Mouse (Mus musculus) E14TG2a.4 (cell line): ENCODE data around the gene Cacng8.

Source experiments
- H3K27me3 ChIP-seq: 2 replicates; pipeline ENCODE4 v1.6.1; 2014; ENCODE audit warnings: low read length, control low read depth; ENCODE audit not compliant: insufficient read depth
- H3K36me3 ChIP-seq: 2 replicates; pipeline ENCODE4 v1.6.1; 2014; ENCODE audit warnings: low read length, control low read depth; ENCODE audit not compliant: insufficient read depth
- H3K4me1 ChIP-seq: replicated peaks from 2 replicates; pipeline ENCODE4 v1.6.1; 2014; ENCODE audit warnings: low read depth, low read length, control low read depth
- H3K4me3 ChIP-seq: replicated peaks from 2 replicates; pipeline ENCODE4 v1.5.1; 2014; ENCODE audit warnings: mild to moderate bottlenecking, low read length
- H3K9me3 ChIP-seq: 2 replicates; pipeline ENCODE4 v1.6.1; 2014; ENCODE audit warnings: low read length, control low read depth
- CTCF ChIP-seq: conservative IDR thresholded peaks from 2 replicates; pipeline ENCODE4 v1.5.1; 2014; ENCODE audit warnings: low read length
- NANOG ChIP-seq: IDR thresholded peaks from 2 replicates; pipeline ENCODE4 v1.6.1; 2014; ENCODE audit warnings: borderline replicate concordance, low read length, mixed read lengths
- POU5F1 ChIP-seq: IDR thresholded peaks from 2 replicates; pipeline ENCODE4 v1.6.1; 2014; ENCODE audit warnings: low read length, borderline replicate concordance

Cacng8 gene

GRCm38 (mm10) chr7:3390413-3391080 is at the start of gene Cacng8:
Cacng8 (plus strand) TSS chr7:3390683.
- peak within 1 kb of the TSS; percentile 56 for H3K4me3 ChIP-seq
- no peaks in the 10 kb centered on the region for H3K36me3 ChIP-seq
- TF ChIP-seq CTCF = no peak
- no peak for TF ChIP-seq NANOG
- TF ChIP-seq POU5F1 = no peak
- H3K9me3 ChIP-seq = no peaks in the 10 kb centered on the region
- H3K27me3 ChIP-seq = peaks cover 24% of the 10 kb centered on the region
- H3K4me1 ChIP-seq = peaks cover 53% of the 10 kb centered on the region

- Histone ChIP-seq H3K4me1 (peaks cover 51% of the 10 kb centered on the region), H3K9me3 (no peaks in the 10 kb centered on the region), H3K4me3 (no peak overlapping the region), H3K27me3 (no peaks in the 10 kb centered on the region), H3K36me3 (peaks cover 50% of the 10 kb centered on the region)
- no peak for TF ChIP-seq POU5F1
- TF ChIP-seq NANOG = no peak
- TF ChIP-seq CTCF = no peak
Observed at GRCm38 (mm10) chr7:3343861-3344260, 46.6 kb upstream of the Cacng8 start.

GRCm38 (mm10) chr7:3345301-3345700 is 45.2 kb upstream of the Cacng8 start:
- Histone ChIP-seq H3K9me3 (no peaks in the 10 kb centered on the region), H3K4me1 (peaks cover 57% of the 10 kb centered on the region), H3K4me3 (no peak overlapping the region), H3K36me3 (peaks cover 45% of the 10 kb centered on the region), H3K27me3 (no peaks in the 10 kb centered on the region)
- TF ChIP-seq CTCF = no peak
- TF ChIP-seq NANOG = no peak
- TF ChIP-seq POU5F1 = no peak

GRCm38 (mm10) chr7:3347366-3348287 is 42.9 kb upstream of the Cacng8 start:
- TF ChIP-seq CTCF (no peak), POU5F1 (peak; percentile 58; the same call in 1 of the 2 replicates), NANOG (peak; percentile 90)
- Histone ChIP-seq H3K9me3 (no peaks in the 10 kb centered on the region), H3K4me3 (peak overlapping the region; percentile 74), H3K36me3 (peaks cover 31% of the 10 kb centered on the region), H3K27me3 (no peaks in the 10 kb centered on the region), H3K4me1 (peaks cover 69% of the 10 kb centered on the region)

GRCm38 (mm10) chr7:3348326-3348725 is 42.2 kb upstream of the Cacng8 start:
- H3K4me1 ChIP-seq = peaks cover 72% of the 10 kb centered on the region
- H3K36me3 ChIP-seq = peaks cover 24% of the 10 kb centered on the region
- TF ChIP-seq NANOG = no peak
- TF ChIP-seq POU5F1 = no peak
- H3K4me3 ChIP-seq = 0 out of 2 replicates have a peak overlapping the region, but pooled peaks have one; percentile 1
- no peaks in the 10 kb centered on the region for H3K9me3 ChIP-seq
- H3K27me3 ChIP-seq = no peaks in the 10 kb centered on the region

GRCm38 (mm10) chr7:3349775-3350174 is 40.7 kb upstream of the Cacng8 start:
- no peak for TF ChIP-seq CTCF
- no peak for TF ChIP-seq POU5F1
- no peak for TF ChIP-seq NANOG
- Histone ChIP-seq H3K4me3 (peak overlapping the region; percentile 45), H3K4me1 (peaks cover 79% of the 10 kb centered on the region), H3K27me3 (no peaks in the 10 kb centered on the region), H3K36me3 (peaks cover 17% of the 10 kb centered on the region), H3K9me3 (no peaks in the 10 kb centered on the region)

GRCm38 (mm10) chr7:3351536-3351935 is 38.9 kb upstream of the Cacng8 start:
- TF ChIP-seq CTCF = 0 out of 2 replicates have a peak, but pooled peaks have one; percentile 8
- no peak for TF ChIP-seq NANOG
- no peak overlapping the region for H3K4me3 ChIP-seq
- peaks cover 79% of the 10 kb centered on the region for H3K4me1 ChIP-seq

GRCm38 (mm10) chr7:3354850-3355249 is 35.6 kb upstream of the Cacng8 start:
- no peaks in the 10 kb centered on the region for H3K27me3 ChIP-seq
- peaks cover 67% of the 10 kb centered on the region for H3K4me1 ChIP-seq
- peaks cover 15% of the 10 kb centered on the region for H3K36me3 ChIP-seq
- TF ChIP-seq NANOG = no peak
- no peak for TF ChIP-seq CTCF
- no peak for TF ChIP-seq POU5F1
- H3K9me3 ChIP-seq = no peaks in the 10 kb centered on the region
- no peak overlapping the region for H3K4me3 ChIP-seq

More at GRCm38 (mm10) chr7:3351536-3351935, 38.9 kb upstream of the Cacng8 start:
- Histone ChIP-seq H3K36me3 (peaks cover 11% of the 10 kb centered on the region), H3K9me3 (no peaks in the 10 kb centered on the region), H3K27me3 (no peaks in the 10 kb centered on the region)
